Mouse (Mus musculus) hindbrain, embryonic 16.5 days (tissue): ENCODE measurements at regions not wholly inside any gene's neighbourhood (a gene's known extent, or its start where the extent isn't known, plus 50 kb on each side); places are given as distances from the start of the nearest gene placed in this dataset.
"Not testable (repeated sequence)": the region's sequence is repeated elsewhere in the genome, so short reads cannot be mapped to it uniquely, and the experiment has no call there.

ENCODE experiments used
- ATAC-seq: fragments of 200-750 bp; cut with Nextera tagmentation; 2 replicates; pipeline ENCODE4 v1.8.0; 2017; ENCODE audit warnings: moderate TSS enrichment, moderate library complexity
- H3K27ac ChIP-seq: fragments of 300-500 bp; sonication (generic); 2 replicates; pipeline ENCODE4 v1.5.1; 2014; ENCODE audit warnings: low read depth, mild to moderate bottlenecking, control low read depth, low read length, moderate library complexity
- H3K27me3 ChIP-seq: fragments of 300-500 bp; sonication (generic); replicated peaks from 2 replicates; pipeline ENCODE4 v1.6.1; 2014; ENCODE audit warnings: low read length; ENCODE audit not compliant: control insufficient read depth, insufficient read depth
- H3K36me3 ChIP-seq: fragments of 300-500 bp; sonication (generic); 2 replicates; pipeline ENCODE4 v1.6.1; 2014; ENCODE audit warnings: mild to moderate bottlenecking, low read length, moderate library complexity, mixed read lengths; ENCODE audit not compliant: control insufficient read depth, insufficient read depth
- H3K4me1 ChIP-seq: fragments of 300-500 bp; sonication (generic); 2 replicates; pipeline ENCODE4 v1.6.1; 2014; ENCODE audit warnings: low read depth, low read length; ENCODE audit not compliant: control insufficient read depth, insufficient read depth
- H3K4me2 ChIP-seq: fragments of 300-500 bp; sonication (generic); 2 replicates; pipeline ENCODE4 v1.6.1; 2014; ENCODE audit warnings: mild to moderate bottlenecking, low read length, control low read depth, moderate library complexity
- H3K4me3 ChIP-seq: fragments of 300-500 bp; sonication (generic); 2 replicates; pipeline ENCODE4 v1.5.1; 2014; ENCODE audit warnings: mild to moderate bottlenecking, low read length, control low read depth, moderate library complexity
- H3K9ac ChIP-seq: fragments of 300-500 bp; sonication (generic); 2 replicates; pipeline ENCODE4 v1.6.1; 2014; ENCODE audit warnings: low read depth, mild to moderate bottlenecking, control low read depth, low read length, moderate library complexity
- H3K9me3 ChIP-seq: fragments of 300-500 bp; sonication (generic); 2 replicates; pipeline ENCODE4 v1.6.1; 2014; ENCODE audit warnings: mild to moderate bottlenecking, low read length, moderate library complexity; ENCODE audit not compliant: control insufficient read depth
- WGBS: fragments of 180-500 bp; shearing (Covaris S2); extraction: QIAGEN DNeasy Blood & Tissue Kit; methylation state at CpG from one replicate; pipeline ENCODE4 v1.1.7; 2014; 5-methylcytosine and 5-hydroxymethylcytosine counted together

DNA sequence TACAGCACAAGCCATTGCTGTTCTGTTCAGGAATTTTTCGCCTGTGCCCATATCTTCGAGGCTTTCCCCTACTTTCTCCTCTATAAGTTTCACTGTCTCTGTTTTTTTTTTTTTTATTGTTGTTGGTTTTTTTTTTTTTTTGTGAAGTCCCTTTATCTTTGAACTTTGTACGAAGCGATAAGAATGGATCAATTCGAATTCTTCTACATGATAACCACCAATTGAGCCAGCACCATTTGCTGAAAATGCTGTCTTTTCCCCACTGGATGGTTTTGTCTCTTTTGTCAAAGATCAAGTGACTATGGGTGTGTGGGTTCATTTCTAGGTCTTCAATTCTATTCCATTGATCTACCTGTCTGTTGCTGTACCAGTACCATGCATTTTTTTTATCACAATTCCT lies 244.6 kb downstream of the Bcl11a start:
- WGBS, result 97% methylated on average over 5 of the region's 5 CpGs
- not testable (repeated sequence) for H3K9me3 ChIP-seq, H3K4me3 ChIP-seq, H3K4me1 ChIP-seq, H3K27me3 ChIP-seq, H3K36me3 ChIP-seq, ATAC-seq, H3K27ac ChIP-seq, H3K4me2 ChIP-seq, H3K9ac ChIP-seq

DNA sequence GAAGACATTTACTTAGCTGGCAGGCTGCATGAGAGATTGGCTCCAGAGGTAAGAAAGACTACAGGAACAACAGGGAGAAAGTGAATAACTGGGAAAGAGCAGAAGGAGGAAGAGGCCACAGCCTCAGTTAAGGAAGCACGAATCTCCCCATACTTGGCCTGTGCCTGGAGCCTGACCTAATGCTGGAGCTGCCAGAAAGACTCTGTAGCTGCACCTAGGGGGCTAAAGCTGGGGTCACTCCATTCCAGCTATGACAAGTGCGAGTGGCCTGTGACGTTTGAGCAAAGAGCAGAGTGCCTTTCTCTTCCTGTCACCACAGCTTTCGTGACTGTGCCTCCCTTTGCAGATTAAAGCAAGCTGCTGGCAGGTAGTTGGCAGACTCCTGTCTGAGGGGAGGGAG lies 250.6 kb downstream of the Bcl11a start:
- WGBS, result 61% methylated on average over 4 of the region's 4 CpGs
- no peak overlapping the region for H3K27ac ChIP-seq
- no peak overlapping the region for H3K4me2 ChIP-seq
- H3K4me1 ChIP-seq, result no peaks in the 10 kb centered on the region
- H3K9me3 ChIP-seq, result no peaks in the 10 kb centered on the region
- no peak overlapping the region for H3K4me3 ChIP-seq
- no peak overlapping the region for H3K9ac ChIP-seq
- no peak for ATAC-seq
- no peaks in the 10 kb centered on the region for H3K36me3 ChIP-seq
- no peaks in the 10 kb centered on the region for H3K27me3 ChIP-seq

DNA sequence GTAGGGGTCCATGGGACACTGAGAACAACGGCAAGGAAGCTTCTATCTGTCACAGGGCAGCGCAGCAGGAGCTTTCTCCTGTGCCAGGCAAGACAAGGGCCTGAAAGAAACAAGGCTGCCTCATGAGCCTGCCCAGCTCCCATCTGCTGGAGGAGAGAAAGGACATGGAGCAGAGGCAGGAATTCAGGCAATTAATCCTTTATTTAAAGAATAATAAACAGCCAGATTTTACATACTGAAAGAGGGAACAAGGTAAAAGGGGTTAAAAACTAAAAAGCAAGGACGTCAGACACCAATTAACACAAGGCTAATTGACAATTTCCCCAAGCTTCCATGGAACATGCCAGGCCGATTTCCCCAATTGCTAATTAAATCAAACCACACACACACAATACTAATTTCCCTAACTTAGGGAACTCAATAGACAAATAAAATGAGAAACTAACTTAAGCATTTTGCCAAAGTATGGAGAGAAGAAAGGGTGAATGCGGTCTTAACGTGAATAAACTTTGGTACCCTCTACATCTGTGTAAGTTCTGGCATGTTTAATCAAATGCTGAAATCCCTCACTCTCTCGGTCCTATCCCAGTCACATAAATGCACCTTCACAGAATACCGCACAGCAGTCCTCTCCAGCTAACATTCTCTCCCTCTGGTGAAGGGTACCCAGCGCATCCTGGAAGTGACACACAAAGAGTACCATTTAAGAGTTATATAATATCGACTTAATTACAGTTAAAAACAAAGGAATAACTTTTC lies 252.7 kb downstream of the Bcl11a start:
- Histone ChIP-seq H3K4me2 (no peak overlapping the region), H3K4me3 (no peak overlapping the region), H3K27ac (no peak overlapping the region), H3K9ac (no peak overlapping the region), H3K4me1 (no peaks in the 10 kb centered on the region), H3K27me3 (no peaks in the 10 kb centered on the region), H3K9me3 (no peaks in the 10 kb centered on the region), H3K36me3 (no peaks in the 10 kb centered on the region)
- 67% methylated on average over 10 of the region's 10 CpGs for WGBS
- no peak for ATAC-seq

DNA sequence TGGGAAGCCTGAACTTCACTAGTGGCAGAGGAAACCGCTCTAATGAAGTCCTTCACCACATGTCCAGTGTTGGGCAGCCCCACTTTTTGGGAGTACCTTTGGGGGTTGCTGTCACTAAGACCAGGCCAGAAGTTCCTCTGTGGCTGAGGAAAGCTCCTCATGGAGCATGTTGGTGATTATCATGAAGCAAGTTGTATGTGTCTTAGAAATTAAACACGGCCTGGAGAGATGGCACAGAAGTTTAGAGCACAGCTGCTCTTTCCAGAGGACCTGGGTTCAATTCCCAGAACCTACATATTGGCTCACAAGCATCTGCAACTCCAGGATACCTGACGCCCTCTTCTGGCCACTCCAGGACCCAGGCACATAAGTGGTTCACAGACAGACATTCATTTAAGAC lies 254.4 kb downstream of the Bcl11a start:
- WGBS, result 87% methylated on average over 3 of the region's 3 CpGs
- H3K4me1 ChIP-seq, result no peaks in the 10 kb centered on the region
- H3K4me3 ChIP-seq, result no peak overlapping the region
- ATAC-seq, result no peak
- H3K27me3 ChIP-seq, result no peaks in the 10 kb centered on the region
- no peak overlapping the region for H3K9ac ChIP-seq
- no peak overlapping the region for H3K27ac ChIP-seq
- H3K9me3 ChIP-seq, result no peaks in the 10 kb centered on the region
- H3K4me2 ChIP-seq, result no peak overlapping the region
- no peaks in the 10 kb centered on the region for H3K36me3 ChIP-seq

DNA sequence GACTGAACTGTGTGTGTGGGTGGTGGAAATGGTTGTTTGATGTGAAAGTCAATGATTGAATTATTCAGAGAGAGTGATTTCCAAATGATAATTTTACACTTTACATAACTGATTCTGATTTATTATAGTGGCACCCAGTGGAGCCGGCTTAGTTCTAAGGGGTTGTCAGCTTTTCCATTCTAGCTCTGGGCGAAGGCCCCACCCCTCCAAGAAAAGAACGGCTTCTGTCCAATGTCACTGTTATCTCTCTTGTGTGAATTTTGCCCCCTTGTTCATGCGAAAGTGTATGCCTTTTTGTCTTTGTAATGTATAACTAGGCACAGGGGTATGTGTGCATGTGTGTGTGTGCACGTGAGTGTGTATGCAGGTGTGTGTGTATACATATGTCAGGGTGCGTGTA lies 255.3 kb downstream of the Bcl11a start:
- WGBS, result 89% methylated on average over 6 of the region's 6 CpGs
- no peak overlapping the region for H3K27ac ChIP-seq
- no peaks in the 10 kb centered on the region for H3K36me3 ChIP-seq
- no peak overlapping the region for H3K4me3 ChIP-seq
- H3K9me3 ChIP-seq, result no peaks in the 10 kb centered on the region
- no peak overlapping the region for H3K4me2 ChIP-seq
- ATAC-seq, result no peak
- H3K4me1 ChIP-seq, result no peaks in the 10 kb centered on the region
- H3K27me3 ChIP-seq, result no peaks in the 10 kb centered on the region; the same call in 1 of the 2 replicates
- no peak overlapping the region for H3K9ac ChIP-seq

DNA sequence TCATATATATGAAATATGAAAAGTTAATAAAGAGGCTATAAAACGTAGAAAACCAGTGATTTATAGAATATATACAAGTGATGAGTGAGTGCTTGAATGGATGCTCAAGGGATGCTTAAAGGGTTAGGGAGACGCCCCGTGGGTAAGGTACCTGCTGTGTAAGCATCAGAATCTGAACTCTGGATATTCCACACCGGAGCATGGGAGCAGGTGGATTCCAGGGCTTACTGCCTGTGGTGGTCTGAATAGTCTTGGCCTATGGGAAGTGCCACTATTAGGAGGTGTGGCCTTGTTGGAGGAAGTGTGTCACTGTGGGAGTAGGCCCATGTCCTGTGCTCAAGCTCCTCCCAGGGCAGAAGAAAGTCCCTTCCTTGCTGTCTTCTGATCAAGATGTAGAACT lies 257.4 kb downstream of the Bcl11a start:
- no peaks in the 10 kb centered on the region for H3K9me3 ChIP-seq
- no peak overlapping the region for H3K4me3 ChIP-seq
- no peak overlapping the region for H3K4me2 ChIP-seq
- WGBS, result 91% methylated on average over 4 of the region's 4 CpGs
- no peaks in the 10 kb centered on the region for H3K4me1 ChIP-seq
- no peaks in the 10 kb centered on the region for H3K36me3 ChIP-seq
- no peak overlapping the region for H3K9ac ChIP-seq
- no peak for ATAC-seq
- H3K27me3 ChIP-seq, result no peaks in the 10 kb centered on the region; the same call in 1 of the 2 replicates
- no peak overlapping the region for H3K27ac ChIP-seq

DNA sequence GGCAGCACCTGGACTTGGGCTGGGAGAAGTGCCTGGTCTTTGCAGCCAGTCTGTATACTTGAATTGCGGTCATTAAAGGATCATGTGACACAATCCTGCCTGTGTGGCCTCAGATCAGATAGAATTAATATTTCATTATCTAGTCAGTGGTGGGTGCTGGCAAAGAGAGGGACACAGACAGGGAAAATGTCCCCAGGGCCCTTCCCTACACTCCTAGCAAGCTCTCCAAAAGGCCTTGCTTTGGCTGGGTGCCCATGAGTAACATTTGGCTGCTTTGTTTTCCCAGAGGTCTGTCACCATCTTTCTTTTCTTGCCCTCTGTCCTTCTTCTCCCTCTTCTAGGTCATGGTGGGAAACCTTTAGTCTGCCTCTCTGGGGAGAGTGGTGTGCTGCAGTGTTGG lies 260.3 kb downstream of the Bcl11a start:
- no peak overlapping the region for H3K9ac ChIP-seq
- H3K27ac ChIP-seq, result no peak overlapping the region
- no peak overlapping the region for H3K4me3 ChIP-seq
- H3K4me1 ChIP-seq, result no peaks in the 10 kb centered on the region
- H3K4me2 ChIP-seq, result no peak overlapping the region
- H3K27me3 ChIP-seq, result no peaks in the 10 kb centered on the region; the same call in 1 of the 2 replicates
- no peaks in the 10 kb centered on the region for H3K9me3 ChIP-seq
- no peaks in the 10 kb centered on the region for H3K36me3 ChIP-seq
- no peak for ATAC-seq
- WGBS, result 71% methylated on average over 1 of the region's 1 CpGs

DNA sequence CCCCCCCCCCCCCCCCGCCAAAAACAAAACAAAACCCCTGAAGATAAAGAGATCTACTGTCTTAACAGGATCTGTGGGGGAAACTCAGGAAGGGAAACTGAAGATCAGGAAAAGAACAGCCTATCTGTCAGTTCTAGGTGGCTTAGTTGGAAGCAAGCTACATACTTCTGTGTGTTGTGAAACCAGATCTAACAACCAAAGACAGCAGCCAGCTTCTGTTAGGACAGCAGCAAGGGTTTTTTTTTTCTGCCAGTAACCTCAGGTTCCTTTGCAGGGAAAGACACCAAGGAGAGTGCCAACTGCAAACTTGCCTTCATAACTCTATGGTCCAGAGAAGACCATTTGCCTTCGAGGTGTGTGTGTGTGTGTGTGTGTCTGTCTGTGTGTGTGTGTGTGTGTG lies 261.2 kb downstream of the Bcl11a start:
- no peak for ATAC-seq
- Histone ChIP-seq H3K9me3 (no peaks in the 10 kb centered on the region), H3K27me3 (no peaks in the 10 kb centered on the region; the same call in 1 of the 2 replicates), H3K36me3 (no peaks in the 10 kb centered on the region), H3K4me3 (no peak overlapping the region), H3K27ac (no peak overlapping the region), H3K4me1 (no peaks in the 10 kb centered on the region), H3K4me2 (no peak overlapping the region), H3K9ac (no peak overlapping the region)
- 50% methylated on average over 2 of the region's 2 CpGs for WGBS

DNA sequence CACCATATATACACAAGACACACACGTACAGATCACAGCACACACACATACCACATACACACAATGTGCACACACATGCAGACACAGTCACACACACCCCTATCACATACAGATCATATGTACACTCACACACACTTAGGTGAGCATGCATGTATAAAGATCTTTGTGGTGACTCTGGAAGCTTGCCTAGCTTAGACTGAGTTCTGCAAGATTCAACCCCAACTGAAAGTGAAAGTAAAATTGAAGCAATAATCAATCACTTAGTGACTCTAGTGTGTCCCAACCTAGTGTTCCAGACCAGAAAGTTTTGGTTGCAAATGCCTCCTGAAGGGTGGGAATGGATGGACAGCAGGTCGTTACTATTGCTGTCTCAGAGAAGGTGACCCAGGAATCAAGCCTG lies 262.8 kb downstream of the Bcl11a start:
- no peaks in the 10 kb centered on the region for H3K9me3 ChIP-seq
- H3K4me3 ChIP-seq, result no peak overlapping the region
- no peaks in the 10 kb centered on the region for H3K36me3 ChIP-seq
- no peak overlapping the region for H3K4me2 ChIP-seq
- no peak overlapping the region for H3K9ac ChIP-seq
- H3K27ac ChIP-seq, result no peak overlapping the region
- H3K4me1 ChIP-seq, result no peaks in the 10 kb centered on the region
- no peak; the same call in 1 of the 2 replicates for ATAC-seq
- no peaks in the 10 kb centered on the region; the same call in 1 of the 2 replicates for H3K27me3 ChIP-seq
- WGBS, result 68% methylated on average over 2 of the region's 2 CpGs
